Mouse (Mus musculus): ENCODE data around the gene Samd8. TPM values are rescaled to one million over a fixed set of nuclear protein-coding genes. Genes with fewer than 3 reads are reported as not detected.

Samd8 gene
- total RNA-seq, 2 experiments from 2014 or later = 27.2 to 30.5 TPM

Other genes starting within 250 kb of the Samd8 start
- gene Dupd1, start 36.0 kb upstream of the Samd8 start, total RNA-seq (2021) = under 1 TPM in 1 of 2 experiments, not detected in 1; 0.45 TPM
- under 1 TPM in 1 of 2 experiments, not detected in 1; 0.60 TPM for gene Dusp13, start 650 bp downstream of the Samd8 start, total RNA-seq (2021)
- gene Vdac2, start 74.7 kb downstream of the Samd8 start, total RNA-seq (2021) = 100 to 1,000 TPM; 544 to 567 TPM
- gene Comtd1, start 98.4 kb downstream of the Samd8 start, total RNA-seq (2021) = 10 to 100 TPM in 1 of 2 experiments, 1 to 10 TPM in 1; 8.8 to 10.3 TPM
- 1 to 10 TPM; 2.4 to 3.3 TPM for gene Zfp503, start 239.1 kb downstream of the Samd8 start, total RNA-seq (2021)

Data from heart, postnatal 10 days (tissue).